Mouse (Mus musculus) cortical plate, adult 2 months (tissue): ENCODE results near the gene Slc22a21. TPM values are rescaled to one million over a fixed set of nuclear protein-coding genes. Genes with fewer than 3 reads are reported as not detected.
"Not testable (repeated sequence)": the region's sequence is repeated elsewhere in the genome, so short reads cannot be mapped to it uniquely, and the experiment has no call there.

Source experiments
- H3K27ac ChIP-seq: fragments of 200-500 bp; 2 replicates; pipeline ENCODE4 v1.5.1; 2012; ENCODE audit warnings: low read length, control low read depth, inconsistent platforms; ENCODE audit not compliant: insufficient read depth
- H3K4me1 ChIP-seq: fragments of 200-500 bp; 2 replicates; pipeline ENCODE4 v1.6.1; 2011; ENCODE audit warnings: low read length; ENCODE audit not compliant: control insufficient read depth, insufficient read depth
- H3K4me3 ChIP-seq: fragments of 200-500 bp; 2 replicates; pipeline ENCODE4 v1.5.1; 2011; ENCODE audit warnings: mild to moderate bottlenecking, low read length, control low read depth; ENCODE audit not compliant: insufficient read depth
- CTCF ChIP-seq: fragments of 200-500 bp; IDR thresholded peaks from 2 replicates; pipeline ENCODE4 v1.5.1; 2011; ENCODE audit warnings: mild to moderate bottlenecking, control low read depth, low read length; ENCODE audit not compliant: insufficient read depth; ENCODE audit errors: extremely low read depth
- POLR2A ChIP-seq: fragments of 200-500 bp; IDR thresholded peaks from 2 replicates; pipeline ENCODE4 v1.6.1; 2011; ENCODE audit warnings: mild to moderate bottlenecking, low read length, control low read depth; ENCODE audit not compliant: insufficient read depth; ENCODE audit errors: extremely low read depth
- polyA plus RNA-seq: library from polyadenylated mRNA; depleted of rRNA; stranded (reverse); fragments of >200 nt; gene quantifications from 2 replicates; pipeline ENCODE4 v1.2.3, GENCODE M21; 2012

Slc22a21 gene
- polyA plus RNA-seq, 1 experiment, result 2.6 TPM

DNA sequence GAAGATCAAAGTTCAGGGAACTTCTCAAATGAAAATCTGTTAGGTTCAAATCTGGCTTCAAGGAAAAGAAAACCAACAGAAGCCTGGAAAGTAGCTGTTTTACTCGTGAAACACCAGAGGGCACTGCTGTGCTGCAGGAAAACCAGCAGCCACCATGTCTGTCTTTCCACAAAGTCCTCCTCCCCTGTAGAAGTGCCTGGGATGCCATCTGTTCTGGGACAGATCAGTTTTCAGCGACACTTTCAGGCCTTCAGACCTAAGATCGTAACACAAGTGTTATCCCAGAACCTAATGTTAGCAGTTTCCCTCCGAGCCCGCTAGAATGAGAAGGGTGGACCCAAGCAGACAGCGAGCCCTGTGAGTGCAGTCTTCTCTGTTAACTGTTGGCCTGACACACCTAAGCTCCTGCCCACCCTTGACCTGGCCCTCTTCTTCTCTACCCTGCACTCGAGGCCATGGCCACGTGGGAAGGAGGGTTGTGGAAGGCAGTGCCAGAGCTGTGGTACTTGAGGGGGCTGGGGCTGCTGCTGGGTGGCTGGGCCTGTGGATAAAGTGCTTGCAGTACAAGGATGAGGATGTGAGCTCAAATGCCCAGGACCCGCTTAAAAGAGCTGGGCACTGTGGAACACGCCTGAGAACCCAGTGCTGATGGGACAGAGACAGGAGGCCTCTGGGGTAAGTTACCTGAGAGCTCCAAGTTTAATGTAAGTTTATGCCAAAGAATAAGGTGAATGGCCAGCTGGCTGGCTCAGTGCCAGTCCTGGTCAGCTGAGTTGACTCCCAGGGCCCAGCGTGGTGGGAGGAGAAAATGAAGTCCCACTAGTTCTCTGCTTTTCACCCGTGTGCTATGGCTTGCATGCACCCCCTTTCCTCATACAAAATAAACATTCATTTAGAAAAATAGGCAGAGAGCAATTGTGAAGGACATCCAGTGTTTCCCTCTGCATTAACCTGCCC, 22.9 kb upstream of the Slc22a21 start:
- peak; percentile 84 for TF ChIP-seq CTCF
- H3K4me3 ChIP-seq, H3K4me1 ChIP-seq, H3K27ac ChIP-seq: not testable (repeated sequence)

DNA sequence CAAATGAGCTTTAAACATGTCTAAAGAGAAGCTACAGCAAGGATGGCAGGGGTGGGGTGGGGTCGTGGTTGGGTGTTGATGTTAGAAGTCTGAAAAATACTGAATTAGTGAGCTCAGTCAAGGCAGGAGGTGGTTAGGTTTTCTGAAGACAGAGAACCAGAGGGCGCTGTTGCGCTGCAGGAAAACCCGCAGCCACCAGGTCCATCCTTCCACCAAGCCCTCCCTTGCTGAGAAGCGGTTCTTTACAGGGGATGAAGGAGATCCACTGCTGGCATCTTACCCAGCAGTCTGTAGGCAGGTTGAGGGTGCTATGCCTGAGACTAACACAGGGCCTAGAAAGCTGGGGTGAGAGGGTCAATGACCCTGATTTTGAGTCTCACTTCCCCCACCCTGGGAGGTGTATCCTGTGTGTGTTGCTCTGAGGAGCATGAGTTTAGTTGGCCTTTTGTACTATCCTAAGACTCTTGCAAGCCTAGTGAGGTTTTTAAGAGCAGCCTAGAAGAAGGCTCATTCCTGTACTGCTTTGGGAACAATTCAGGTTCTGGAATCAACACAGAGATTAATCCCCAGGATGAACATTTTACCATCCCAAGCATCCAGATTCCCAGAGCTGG, 22.1 kb upstream of the Slc22a21 start:
- peaks cover 2% of the 10 kb centered on the region for H3K4me1 ChIP-seq
- TF ChIP-seq POLR2A (no peak), CTCF (peak; percentile 81)
- no peak overlapping the region for H3K4me3 ChIP-seq
- H3K27ac ChIP-seq, result 0 out of 2 replicates have a peak overlapping the region, but pooled peaks have one; percentile 4

DNA sequence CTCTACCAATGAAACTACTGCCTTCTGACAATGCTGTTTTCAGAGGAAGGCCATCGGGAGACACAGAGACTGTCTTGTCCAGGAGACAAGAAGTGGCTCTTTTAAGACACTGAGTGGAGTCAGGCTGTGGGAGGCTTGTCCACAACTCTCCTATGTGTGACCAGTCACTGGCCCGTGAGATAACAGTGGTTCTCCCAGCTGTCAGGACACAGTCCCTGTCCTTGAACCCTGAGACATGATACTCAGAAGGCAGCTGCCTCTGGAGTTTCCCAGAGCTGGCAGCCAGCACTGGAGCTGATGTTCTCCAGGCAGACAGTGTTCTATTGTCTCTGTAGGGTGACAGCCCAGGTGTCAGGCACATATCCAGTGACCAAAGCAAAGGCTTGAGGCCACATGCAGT, 17.5 kb upstream of the Slc22a21 start:
- Histone ChIP-seq H3K27ac (no peak overlapping the region), H3K4me3 (no peak overlapping the region), H3K4me1 (peaks cover 2% of the 10 kb centered on the region; the same call in 1 of the 2 replicates)
- no peak for TF ChIP-seq CTCF
- TF ChIP-seq POLR2A, result no peak

DNA sequence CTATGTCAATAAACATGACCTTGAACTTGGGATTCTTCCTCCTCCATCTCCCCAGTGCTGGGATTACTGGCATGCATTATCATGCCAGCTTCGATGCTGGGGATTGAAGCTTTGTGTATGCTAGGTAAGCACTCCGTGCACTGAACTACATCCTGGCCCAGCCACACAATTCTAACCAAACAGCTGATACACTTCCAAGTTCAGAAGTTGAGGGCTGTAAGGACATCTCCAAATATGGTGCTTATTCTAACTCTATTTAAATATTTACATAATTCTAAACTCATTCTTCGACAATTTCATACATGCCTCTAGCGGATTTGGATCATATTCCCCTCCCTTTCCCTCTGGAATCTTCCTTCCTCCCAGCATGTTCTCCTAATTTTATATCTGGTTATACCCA, 12.1 kb upstream of the Slc22a21 start:
- TF ChIP-seq CTCF (no peak), POLR2A (no peak)

DNA sequence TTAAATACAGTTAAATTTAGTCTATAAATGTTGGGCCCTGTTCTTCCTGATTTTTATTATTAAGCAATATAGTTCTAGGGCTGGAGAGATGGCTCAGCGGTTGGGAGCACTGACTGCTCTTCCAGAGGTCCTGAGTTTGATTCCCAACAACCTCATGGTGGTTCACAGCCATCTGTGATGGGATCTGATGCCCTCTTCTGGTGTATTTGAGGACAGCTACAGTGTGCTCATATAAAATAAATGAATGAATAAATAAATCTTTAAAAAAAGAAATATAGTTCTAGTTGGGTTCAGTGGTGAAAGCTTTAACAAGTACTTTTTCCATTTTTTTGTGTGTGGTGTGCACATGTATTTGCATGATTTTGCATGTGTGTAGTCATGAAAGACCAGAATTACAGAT, 9.1 kb upstream of the Slc22a21 start:
- Histone ChIP-seq H3K27ac (no peak overlapping the region), H3K4me3 (no peak overlapping the region), H3K4me1 (no peaks in the 10 kb centered on the region)
- TF ChIP-seq CTCF, result 0 out of 2 replicates have a peak, but pooled peaks have one; percentile 2
- TF ChIP-seq POLR2A, result no peak

More for the DNA sequence above, 12.1 kb upstream of the Slc22a21 start:
- Histone ChIP-seq H3K27ac (no peak overlapping the region), H3K4me1 (no peaks in the 10 kb centered on the region), H3K4me3 (no peak overlapping the region)

DNA sequence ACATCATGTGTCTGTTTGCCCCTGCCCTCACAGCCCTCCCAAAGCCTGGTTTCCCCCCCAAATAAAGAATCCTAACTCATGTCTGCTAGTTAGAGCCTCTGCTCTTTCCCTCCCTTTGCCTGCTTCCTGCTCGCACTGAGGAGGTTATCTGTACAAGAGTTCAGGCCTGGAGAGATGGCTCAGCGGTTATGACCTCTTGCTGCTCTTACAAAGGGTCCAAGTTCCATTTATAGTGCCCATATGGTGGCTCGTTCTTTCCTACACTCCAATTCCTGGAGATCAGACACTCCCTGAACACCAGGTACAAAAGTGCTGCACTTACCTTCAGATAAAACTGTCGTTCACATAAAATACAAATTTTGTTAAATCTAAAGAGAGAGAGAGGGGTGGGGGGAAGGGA, 7.9 kb upstream of the Slc22a21 start:
- H3K4me3 ChIP-seq, result no peak overlapping the region
- H3K4me1 ChIP-seq, result no peaks in the 10 kb centered on the region
- TF ChIP-seq CTCF (no peak), POLR2A (no peak)
- H3K27ac ChIP-seq, result no peak overlapping the region

DNA sequence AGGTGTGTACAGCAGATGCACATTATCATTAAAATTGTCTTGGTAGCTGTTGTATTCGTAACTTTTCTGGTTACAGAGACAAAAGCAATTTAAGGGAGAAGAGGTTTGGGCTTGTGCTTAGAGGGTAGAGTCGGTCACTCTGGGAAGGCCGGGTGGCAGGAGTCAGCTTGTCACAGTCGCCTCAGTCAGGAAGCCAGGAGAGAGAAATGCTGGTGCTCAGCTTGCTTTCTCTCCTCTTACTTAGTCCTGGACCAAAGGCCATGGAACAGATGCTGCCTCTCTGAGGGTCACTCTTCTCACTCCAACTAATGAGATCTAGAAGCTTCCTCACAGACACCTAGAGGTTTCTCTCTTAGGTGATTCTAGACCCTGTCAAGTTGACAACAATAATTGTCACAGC, 1.3 kb upstream of the Slc22a21 start:
- Histone ChIP-seq H3K4me3 (no peak overlapping the region), H3K4me1 (no peaks in the 10 kb centered on the region), H3K27ac (no peak overlapping the region)
- TF ChIP-seq POLR2A, result no peak
- TF ChIP-seq CTCF, result no peak

DNA sequence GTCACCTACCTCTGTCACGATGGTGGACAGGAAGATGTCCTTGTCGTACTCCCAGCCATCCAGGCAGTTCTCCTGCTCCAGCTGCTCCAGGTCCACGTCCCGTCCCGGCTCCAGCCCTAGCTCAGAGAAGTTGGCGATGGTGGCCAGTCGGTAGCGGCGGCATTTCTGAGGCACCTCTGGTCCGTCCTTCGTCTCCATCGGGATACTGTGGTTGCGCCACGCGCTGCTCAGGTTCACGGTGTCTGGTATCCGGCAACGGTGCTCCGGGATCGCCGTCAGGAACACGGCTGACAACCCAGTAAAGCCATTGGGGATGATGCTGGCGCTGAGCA, 710 bp downstream of the Slc22a21 start:
- H3K27ac ChIP-seq, result not testable (repeated sequence)

DNA sequence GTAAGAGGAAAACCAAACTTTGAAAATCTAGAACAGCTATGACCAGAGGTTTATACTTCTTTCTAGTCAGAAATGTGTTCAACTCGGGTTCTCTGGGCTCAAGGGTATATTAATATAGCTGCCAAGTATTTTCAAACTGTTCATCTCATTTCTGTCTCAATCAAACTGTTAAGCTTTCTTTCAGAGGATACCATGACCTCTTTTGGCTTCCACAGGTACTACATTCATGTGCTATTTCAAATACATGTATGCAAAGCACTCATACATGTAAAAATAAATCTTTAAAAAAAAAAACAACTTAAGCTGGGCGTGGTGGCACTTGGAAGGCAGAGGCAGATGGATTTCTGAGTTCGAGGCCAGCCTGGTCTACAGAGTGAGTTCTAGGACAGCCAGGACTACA, 2.5 kb downstream of the Slc22a21 start:
- TF ChIP-seq CTCF, result no peak
- TF ChIP-seq POLR2A, result no peak
- no peak overlapping the region for H3K4me3 ChIP-seq
- no peak overlapping the region for H3K27ac ChIP-seq
- no peaks in the 10 kb centered on the region for H3K4me1 ChIP-seq

More for the DNA sequence above, 710 bp downstream of the Slc22a21 start:
- H3K4me1 ChIP-seq, result not testable (repeated sequence)
- H3K4me3 ChIP-seq, result peak overlapping the region; percentile 60

DNA sequence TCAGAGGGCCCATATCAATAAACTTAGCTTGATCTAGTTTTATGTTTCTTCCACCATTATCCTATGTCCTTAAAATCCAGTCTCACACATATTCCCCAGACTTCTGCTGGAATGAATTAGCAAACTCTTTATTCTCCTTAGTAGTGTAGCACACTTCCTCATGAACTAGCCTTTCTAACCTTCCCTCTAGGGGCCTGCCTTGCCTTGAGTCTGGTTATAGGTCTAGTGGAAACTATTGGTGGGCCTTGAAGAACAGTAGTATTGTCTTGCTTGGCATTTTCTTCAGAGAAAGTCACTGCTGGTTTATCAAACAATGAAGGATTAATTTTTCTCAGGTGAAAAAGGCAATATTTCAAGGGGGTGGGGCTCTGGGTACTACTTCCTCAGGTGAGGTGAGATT, 4.6 kb downstream of the Slc22a21 start:
- Histone ChIP-seq H3K4me1 (no peaks in the 10 kb centered on the region), H3K27ac (no peak overlapping the region), H3K4me3 (no peak overlapping the region)
- TF ChIP-seq POLR2A (no peak), CTCF (no peak)
